Mouse (Mus musculus): Measurements from ENCODE around the gene Thap4.

Gene Thap4

GRCm38 (mm10) chr1:93746179-93746578 is 8.5 kb downstream of the Thap4 start:
- no peak for DNase-seq (ENCODE audit: low spot score in 2 of 2)

GRCm38 (mm10) chr1:93742910-93743309 is 11.8 kb downstream of the Thap4 start:
- DNase-seq (ENCODE audit: low spot score in 2 of 2), result no peak

GRCm38 (mm10) chr1:93741987-93742386 is 12.7 kb downstream of the Thap4 start:
- DNase-seq (ENCODE audit: low spot score in 2 of 2), result no peak

DNA sequence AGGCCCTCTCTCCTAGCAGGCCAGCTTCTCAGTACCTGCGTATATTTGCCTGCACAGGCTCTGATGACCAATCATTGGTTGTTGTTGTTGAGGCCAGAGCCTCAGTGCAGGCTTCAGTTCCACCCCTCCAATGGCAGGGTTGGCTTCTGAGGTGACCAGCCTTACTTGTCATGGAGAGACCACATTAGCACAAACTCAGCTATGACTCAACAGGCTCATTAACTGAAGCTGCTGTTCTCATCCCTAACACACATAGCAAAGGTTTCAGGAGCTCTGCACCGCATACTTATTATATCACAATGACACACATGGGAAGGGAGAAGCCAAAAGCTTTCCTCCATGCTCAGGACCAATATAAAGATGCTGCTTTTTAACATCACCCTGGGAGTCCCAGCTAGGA is 14.0 kb downstream of the Thap4 start:
- DNase-seq (ENCODE audit: low spot score in 2 of 2), result no peak

GRCm38 (mm10) chr1:93737711-93738110 is 17.0 kb downstream of the Thap4 start:
- no peak for DNase-seq (ENCODE audit: low spot score in 2 of 2)

GRCm38 (mm10) chr1:93735859-93736258 is 18.8 kb downstream of the Thap4 start:
- no peak for DNase-seq (ENCODE audit: low spot score in 2 of 2)

DNA sequence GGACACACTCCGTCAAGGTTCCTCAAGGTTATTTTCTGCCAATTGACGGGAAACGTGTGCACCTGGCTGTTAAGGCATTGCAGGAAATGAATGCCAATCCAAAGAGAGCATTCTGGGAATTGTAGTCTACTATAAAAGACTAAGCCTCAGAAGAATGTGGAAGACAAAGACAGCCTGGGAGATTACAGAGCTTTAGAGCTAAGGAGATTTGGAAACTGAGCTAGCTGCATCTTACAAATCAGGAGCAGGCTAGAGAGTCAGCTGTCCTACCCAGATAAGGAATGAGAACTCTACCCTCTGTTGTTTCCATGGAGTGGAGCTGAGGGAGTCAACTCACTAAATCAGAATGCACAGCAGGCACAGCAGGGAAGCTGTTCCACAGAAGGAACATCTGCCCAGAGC is 22.8 kb downstream of the Thap4 start:
- no peak for DNase-seq (ENCODE audit: low spot score in 2 of 2)

DNA sequence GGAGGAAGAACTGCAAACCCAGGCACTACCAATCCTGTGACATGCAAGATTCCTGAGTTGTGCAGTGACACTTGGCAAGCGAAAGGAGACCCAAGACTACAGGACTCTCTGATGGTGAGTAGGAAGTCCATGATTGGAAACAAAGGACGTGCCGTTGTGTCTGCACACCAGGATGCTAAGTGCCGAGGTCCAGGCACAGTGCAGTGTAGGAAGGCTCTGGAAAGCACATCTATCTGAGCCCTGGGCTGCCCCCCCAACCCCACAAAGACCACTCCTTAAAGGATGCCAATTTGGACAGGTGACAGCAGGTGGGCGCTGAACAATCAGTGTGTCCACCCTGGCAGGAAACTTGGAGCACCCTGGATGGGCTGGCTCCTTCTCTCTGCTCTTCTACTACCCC is 23.6 kb downstream of the Thap4 start:
- DNase-seq (ENCODE audit: low spot score in 2 of 2), result no peak

DNA sequence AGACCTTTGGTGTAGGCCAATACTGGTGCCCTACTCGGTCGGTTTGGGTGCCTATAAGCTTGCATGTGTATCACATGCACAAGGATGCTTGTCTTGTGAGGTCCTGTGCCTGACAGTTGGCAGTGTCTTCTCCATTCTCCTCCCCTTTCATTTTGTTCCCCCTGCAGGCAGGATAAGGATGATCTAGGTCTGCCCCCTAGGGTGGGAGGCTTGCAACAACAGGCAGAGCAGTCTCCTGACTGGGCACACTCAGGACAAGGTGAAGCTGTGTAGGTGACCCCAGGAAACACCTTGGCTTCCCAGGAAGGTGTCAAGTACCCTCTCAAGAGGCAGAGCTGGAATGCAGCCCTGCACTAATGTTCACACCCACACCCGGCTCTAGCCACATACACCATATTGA is 27.7 kb downstream of the Thap4 start:
- peak in 1 of 2 experiments; percentile 52 for DNase-seq (ENCODE audit: low spot score in 2 of 2)

DNA sequence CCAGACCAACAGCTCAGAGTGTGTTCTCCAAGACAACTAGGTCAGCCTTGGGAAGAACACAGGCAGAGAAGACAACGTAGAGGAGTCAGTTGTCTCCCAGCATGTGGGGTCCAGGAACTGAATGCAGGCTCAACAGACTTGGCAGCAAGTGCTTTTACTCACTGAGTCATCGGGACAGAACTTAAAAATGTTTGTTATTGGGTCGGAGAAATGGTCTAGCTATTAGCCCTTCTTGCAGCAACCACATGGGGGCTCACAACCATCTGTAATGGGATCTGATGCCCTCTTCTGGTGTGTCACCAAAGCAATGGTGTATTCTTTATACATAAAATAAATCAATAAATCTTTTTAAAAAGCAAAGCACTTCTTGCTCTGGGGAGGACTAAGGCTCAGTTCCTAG is 28.5 kb downstream of the Thap4 start:
- no peak for DNase-seq (ENCODE audit: low spot score in 2 of 2)

DNA sequence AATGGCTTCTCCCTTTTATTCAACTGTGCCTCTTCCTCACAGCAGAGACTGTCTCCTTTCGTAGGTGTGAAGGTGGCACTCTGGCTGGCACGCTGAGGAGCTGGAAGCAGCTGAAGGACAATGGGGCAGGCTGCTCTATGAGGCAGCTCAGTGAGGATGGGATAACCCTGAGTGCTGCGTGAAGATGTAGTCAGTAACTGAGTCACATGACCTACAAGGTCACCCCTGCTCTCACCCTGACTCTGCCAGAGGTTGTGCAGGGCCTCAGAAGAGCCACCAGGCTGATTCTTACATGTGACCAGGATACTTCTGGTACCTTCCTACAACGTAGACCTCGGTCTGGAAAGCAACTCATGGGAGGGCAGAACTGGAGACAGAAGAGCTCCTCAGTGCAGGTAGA is 29.0 kb downstream of the Thap4 start:
- DNase-seq (ENCODE audit: low spot score in 2 of 2), result no peak

DNA sequence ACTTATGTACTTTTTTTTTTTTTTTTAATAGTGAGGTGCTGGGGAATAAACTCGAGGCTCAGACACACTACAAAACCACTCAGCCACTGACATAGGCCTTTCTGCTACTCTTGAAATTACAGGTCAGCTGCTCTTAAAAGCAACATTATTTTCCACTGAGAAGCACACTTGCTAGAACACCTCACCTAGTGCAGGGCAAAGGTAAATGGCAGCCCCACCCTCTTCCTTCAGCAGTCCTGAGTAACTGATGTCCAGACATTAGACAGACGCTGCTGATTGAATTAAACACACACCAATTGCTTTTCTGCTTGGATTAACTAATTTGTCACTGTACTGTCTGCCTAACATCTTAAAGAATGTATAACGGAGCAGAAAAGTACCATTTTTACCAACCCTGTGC is 30.0 kb downstream of the Thap4 start:
- DNase-seq (ENCODE audit: low spot score in 2 of 2), result no peak

- DNase-seq (ENCODE audit: low spot score in 2 of 2), result no peak
Measured at GRCm38 (mm10) chr1:93721557-93721956, 33.1 kb downstream of the Thap4 start.

- DNase-seq (ENCODE audit: low spot score in 2 of 2), result no peak
Measured at GRCm38 (mm10) chr1:93716166-93716565, 38.5 kb downstream of the Thap4 start.

GRCm38 (mm10) chr1:93705389-93705788 is 49.3 kb downstream of the Thap4 start:
- no peak for DNase-seq (ENCODE audit: low spot score in 2 of 2)

DNA sequence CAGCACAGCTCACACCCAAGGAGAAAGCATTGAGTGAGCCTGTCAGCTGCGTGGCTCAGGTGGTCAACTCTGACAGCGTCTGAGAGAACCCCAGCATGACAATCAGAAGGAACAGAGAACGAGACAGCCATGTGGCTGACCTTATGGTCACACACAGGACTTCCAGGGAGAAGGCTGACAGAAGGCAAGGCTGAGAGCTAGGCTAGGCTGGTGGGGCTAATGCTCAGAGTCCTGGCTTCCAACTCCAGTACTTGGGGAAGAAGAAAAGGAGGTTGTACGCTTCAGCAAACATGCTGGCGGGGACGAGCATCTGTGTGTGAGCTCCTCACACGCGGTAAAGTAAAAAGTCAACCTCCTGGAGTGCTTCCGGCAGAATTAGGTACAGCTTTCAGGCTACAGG is 50.3 kb downstream of the Thap4 start:
- no peak for DNase-seq (ENCODE audit: low spot score in 2 of 2)

DNA sequence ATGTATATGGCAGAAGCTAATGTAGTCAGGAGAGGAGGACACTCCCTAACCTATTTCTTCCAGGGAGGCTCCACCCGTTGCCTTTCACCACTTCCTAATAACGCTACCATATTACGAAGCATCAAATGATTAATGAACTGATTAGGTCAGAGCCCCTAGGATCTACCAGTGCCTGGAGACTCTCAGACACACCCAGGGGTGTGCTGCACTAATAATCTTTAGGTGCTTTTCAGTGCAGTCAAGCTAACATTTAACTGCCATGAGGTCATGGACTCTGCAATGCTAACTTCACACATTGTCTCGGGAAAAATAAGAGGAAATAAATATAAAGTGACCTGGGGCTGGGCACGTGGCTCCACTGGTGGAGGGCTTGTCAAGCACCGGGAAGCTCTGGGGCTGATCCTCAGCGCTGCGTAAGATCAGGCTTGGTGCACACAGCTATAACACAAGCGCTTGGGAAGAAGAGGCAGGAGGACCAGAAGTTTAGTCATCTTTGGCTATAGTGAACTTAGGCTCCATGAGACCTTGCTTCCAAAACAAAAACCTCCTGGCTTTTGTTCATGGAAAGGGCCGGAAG is 51.1 kb downstream of the Thap4 start:
- DNase-seq (ENCODE audit: low spot score in 2 of 2), result no peak

- DNase-seq (ENCODE audit: low spot score in 2 of 2), result no peak
Measured at GRCm38 (mm10) chr1:93702106-93702505, 52.6 kb downstream of the Thap4 start.

DNA sequence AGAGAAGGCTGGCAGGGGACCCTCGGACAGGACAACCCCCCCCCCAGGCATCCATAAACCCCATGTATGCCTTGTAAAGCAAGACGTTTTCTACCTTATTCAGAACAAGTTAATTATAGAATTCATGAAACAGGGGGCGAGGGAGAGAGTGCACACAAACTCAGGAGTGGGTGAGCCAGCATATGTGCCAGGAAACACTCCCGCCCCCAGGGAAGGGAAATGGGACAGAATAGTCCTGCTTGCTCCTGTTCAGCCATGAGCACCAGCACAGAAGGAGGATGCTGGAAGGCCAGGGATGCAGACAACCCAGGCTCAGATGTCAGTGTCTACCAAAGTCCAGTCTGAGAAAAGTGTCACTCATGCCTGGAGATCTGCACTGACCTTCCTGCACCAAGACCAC is 55.5 kb downstream of the Thap4 start:
- no peak for DNase-seq (ENCODE audit: low spot score in 2 of 2)

DNA sequence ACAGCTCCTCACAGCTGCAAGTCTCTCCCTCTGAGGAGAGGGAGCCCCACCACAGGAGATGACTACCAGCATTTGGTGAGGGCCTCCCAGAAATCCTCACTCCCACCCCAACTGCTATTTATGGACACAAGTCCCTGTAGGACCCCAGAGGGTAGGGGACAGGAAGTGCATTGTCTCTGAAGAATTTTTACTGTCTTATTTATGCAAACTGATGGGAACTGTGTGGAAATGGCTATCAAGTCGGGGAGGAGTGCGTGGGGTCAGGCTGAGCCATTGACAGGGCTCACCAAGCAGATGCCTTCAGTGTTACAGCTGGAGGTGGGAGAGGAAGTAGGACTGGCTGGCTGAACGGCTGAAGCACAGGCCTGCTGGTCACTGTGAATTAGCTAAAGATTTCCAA is 57.3 kb downstream of the Thap4 start:
- no peak for DNase-seq (ENCODE audit: low spot score in 2 of 2)

GRCm38 (mm10) chr1:93694966-93695365 is 59.7 kb downstream of the Thap4 start:
- DNase-seq (ENCODE audit: low spot score in 2 of 2), result no peak

- DNase-seq (ENCODE audit: low spot score in 2 of 2), result no peak
Measured at GRCm38 (mm10) chr1:93693943-93694342, 60.7 kb downstream of the Thap4 start.

DNA sequence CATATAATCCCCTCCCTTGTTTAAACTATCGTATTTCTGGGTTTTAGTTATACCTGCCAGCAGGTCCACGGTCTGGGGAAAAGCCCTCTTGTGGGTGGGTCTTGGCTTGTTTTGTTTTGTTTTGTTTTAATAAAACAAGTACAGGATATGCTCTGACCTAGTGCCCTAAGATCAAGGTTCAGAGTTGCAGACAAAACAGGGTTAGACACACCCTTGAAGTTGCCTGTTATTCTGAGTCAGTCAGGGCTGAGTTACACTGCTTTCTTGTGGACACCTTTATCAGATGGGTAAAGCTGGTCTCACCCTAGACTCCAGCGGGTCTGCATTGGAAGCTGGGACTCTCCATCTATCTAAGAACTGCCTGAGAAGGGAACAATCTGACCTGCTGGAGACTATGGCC is 61.2 kb downstream of the Thap4 start:
- no peak for DNase-seq (ENCODE audit: low spot score in 2 of 2)

DNA sequence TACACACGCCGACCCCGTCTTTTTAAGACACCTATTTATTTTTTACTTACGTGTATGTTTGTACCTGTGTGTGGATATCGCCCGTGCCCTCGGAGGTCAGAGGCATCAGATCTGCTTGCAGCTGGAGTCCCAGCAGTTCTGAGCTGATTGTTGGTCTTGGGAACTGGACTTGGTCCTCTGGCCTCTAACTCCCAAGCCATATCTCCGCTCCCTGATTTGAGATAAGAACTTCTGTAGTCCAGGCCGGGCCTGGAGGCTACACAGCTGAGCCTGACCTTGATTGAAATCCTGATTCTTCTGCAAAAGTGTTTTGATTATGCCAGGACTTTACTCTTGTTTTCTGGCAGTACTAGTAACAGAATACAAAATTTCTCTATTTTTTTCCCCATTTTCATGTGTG is 61.9 kb downstream of the Thap4 start:
- no peak for DNase-seq (ENCODE audit: low spot score in 2 of 2)

Measured in cerebellum, postnatal 4 days (tissue).